Mouse (Mus musculus): ENCODE data around the gene Slc39a10.
"Not testable (repeated sequence)": the region's sequence is repeated elsewhere in the genome, so short reads cannot be mapped to it uniquely, and the experiment has no call there.

DNA sequence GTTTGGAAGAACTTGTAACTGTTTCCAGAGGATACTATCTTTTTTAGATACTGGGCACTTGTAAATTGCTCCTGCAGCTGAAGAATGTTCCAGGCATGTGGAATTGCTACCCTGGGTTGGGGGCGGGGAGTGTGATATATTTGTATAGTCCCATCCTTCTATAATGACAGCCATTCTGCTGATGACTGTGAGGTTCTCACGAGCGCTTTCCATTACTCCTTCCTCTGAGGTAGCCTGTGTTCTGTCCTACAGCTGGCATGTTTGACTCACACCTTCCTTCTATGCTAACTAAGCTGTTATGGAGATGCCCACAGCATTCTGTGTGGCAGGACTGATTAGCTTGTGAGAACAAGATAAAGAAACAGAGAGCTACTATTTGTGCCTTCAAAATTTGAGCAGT, 128.1 kb downstream of the Slc39a10 start:
- TF ChIP-seq GATA1 (IDR thresholded peaks at IDR 0.05; ENCODE audit: borderline replicate concordance, low read length); FLI1 (IDR thresholded peaks at IDR 0.05; ENCODE audit: low read length): not testable (repeated sequence)
